Mouse (Mus musculus) C2C12 (cell line): ENCODE results near the gene Fbxl13. TPM values are rescaled to one million over a fixed set of nuclear protein-coding genes. Genes with fewer than 3 reads are reported as not detected.

Experiments used
- H3K27me3 ChIP-seq: one replicate; pipeline ENCODE4 v1.6.1; 2011; ENCODE audit not compliant: control insufficient read depth, insufficient read depth, insufficient read length
- H3K36me3 ChIP-seq: one replicate; pipeline ENCODE4 v1.6.1; 2011; ENCODE audit not compliant: control insufficient read depth, insufficient read depth
- H3K4me3 ChIP-seq: one replicate; pipeline ENCODE4 v1.5.1; 2011; ENCODE audit warnings: mild to moderate bottlenecking, control low read depth; ENCODE audit not compliant: poor library complexity, insufficient read depth, severe bottlenecking
- H3K79me2 ChIP-seq: one replicate; pipeline ENCODE4 v1.6.1; 2011; ENCODE audit not compliant: control insufficient read depth, insufficient read depth
- H3K79me3 ChIP-seq: one replicate; pipeline ENCODE4 v1.6.1; 2011; ENCODE audit warnings: low read depth, control low read depth
- H3ac ChIP-seq: one replicate; pipeline ENCODE3; 2011; ENCODE audit warnings: low read depth; ENCODE audit not compliant: control insufficient read depth, insufficient read length
- CEBPB ChIP-seq: IDR thresholded peaks from one replicate; pipeline ENCODE4 v1.6.1; 2011; ENCODE audit warnings: low read depth, mild to moderate bottlenecking, control low read depth, moderate library complexity
- CTCF ChIP-seq: IDR thresholded peaks from one replicate; pipeline ENCODE4 v1.5.1; 2011; ENCODE audit not compliant: control insufficient read depth, insufficient read depth, insufficient read length
- FOSL1 ChIP-seq: IDR thresholded peaks from one replicate; pipeline ENCODE4 v1.8.0; 2011; ENCODE audit warnings: mild to moderate bottlenecking, low read length; ENCODE audit not compliant: poor library complexity, insufficient read depth, severe bottlenecking
- MAX ChIP-seq: IDR thresholded peaks from one replicate; pipeline ENCODE4 v1.6.1; 2011; ENCODE audit warnings: mild to moderate bottlenecking, control low read depth
- MYOD1 ChIP-seq: IDR thresholded peaks from one replicate; pipeline ENCODE4 v1.6.1; 2011; ENCODE audit warnings: low read depth; ENCODE audit not compliant: control insufficient read depth, insufficient read length
- MYOG ChIP-seq: IDR thresholded peaks from one replicate; pipeline ENCODE4 v1.6.1; 2011; ENCODE audit not compliant: control insufficient read depth, insufficient read length; ENCODE audit errors: extremely low read depth
- USF1 ChIP-seq: IDR thresholded peaks from one replicate; pipeline ENCODE4 v1.6.1; 2011; ENCODE audit warnings: low read depth, mild to moderate bottlenecking, control low read depth, moderate library complexity
- polyA plus RNA-seq: library from polyadenylated mRNA; unstranded; fragments of >200 nt; fragmentation: generic; extraction: Trizol; gene quantifications from one replicate; pipeline ENCODE4 v1.2.1, GENCODE M21; 2012; ENCODE audit warnings: missing spikeins

Gene Fbxl13
- polyA plus RNA-seq, 1 experiment: 0.07 TPM

DNA sequence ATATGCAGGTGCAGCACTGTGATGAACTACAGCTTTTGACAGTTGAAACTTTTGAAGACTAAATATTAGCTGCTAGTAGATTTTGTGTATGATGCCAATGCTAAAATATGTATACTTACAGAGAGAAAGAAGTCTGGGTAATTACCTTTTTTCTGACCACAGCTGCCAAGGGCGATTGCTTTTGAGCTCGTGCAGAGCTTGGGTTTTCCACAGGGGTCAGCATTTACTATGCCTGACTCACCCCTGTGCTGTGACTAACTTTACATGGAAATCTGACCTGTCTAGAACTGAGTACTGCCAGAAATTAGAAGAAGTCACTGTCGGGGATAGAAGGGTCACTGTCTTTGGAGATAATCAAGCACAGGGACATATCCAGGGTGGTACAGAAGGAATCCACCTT lies 153.2 kb downstream of the Fbxl13 start:
- TF ChIP-seq CEBPB: no peak
- TF ChIP-seq MAX: peak; percentile 38
- TF ChIP-seq FOSL1: peak; percentile 81
- TF ChIP-seq MYOD1: peak; percentile 58
- TF ChIP-seq MYOG: no peak

DNA sequence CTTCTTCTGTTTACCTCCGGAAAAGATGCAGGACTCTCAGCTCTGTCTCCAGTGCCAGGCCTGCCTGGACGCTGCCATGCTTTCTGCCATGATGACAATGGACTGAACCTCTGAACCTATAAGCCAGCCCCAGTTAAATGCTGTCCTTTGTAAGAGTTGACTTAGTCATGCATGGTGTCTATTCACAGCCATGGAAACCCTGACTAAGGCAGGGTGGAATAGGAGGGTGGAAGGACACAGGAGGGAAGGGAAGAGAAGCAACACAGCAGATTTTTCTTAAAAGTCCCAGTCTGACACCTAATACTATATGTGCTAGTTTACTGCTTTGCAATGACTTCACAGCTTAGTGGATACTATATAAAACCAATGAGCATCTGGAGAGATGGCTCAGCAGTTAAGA lies 154.0 kb downstream of the Fbxl13 start:
- H3ac ChIP-seq: no peak overlapping the region
- no peaks in the 10 kb centered on the region for H3K36me3 ChIP-seq
- no peak overlapping the region for H3K4me3 ChIP-seq
- H3K27me3 ChIP-seq: no peaks in the 10 kb centered on the region
- H3K79me2 ChIP-seq: no peaks in the 10 kb centered on the region
- no peak for TF ChIP-seq CTCF
- TF ChIP-seq FOSL1: no peak
- no peak for TF ChIP-seq MYOG
- no peak for TF ChIP-seq USF1
- TF ChIP-seq MAX: no peak
- TF ChIP-seq CEBPB: no peak
- TF ChIP-seq MYOD1: no peak
- no peaks in the 10 kb centered on the region for H3K79me3 ChIP-seq

More for the DNA sequence above, 153.2 kb downstream of the Fbxl13 start:
- H3K4me3 ChIP-seq: no peak overlapping the region
- no peak overlapping the region for H3ac ChIP-seq
- H3K79me2 ChIP-seq: no peaks in the 10 kb centered on the region
- no peaks in the 10 kb centered on the region for H3K79me3 ChIP-seq
- no peaks in the 10 kb centered on the region for H3K36me3 ChIP-seq
- H3K27me3 ChIP-seq: no peaks in the 10 kb centered on the region

DNA sequence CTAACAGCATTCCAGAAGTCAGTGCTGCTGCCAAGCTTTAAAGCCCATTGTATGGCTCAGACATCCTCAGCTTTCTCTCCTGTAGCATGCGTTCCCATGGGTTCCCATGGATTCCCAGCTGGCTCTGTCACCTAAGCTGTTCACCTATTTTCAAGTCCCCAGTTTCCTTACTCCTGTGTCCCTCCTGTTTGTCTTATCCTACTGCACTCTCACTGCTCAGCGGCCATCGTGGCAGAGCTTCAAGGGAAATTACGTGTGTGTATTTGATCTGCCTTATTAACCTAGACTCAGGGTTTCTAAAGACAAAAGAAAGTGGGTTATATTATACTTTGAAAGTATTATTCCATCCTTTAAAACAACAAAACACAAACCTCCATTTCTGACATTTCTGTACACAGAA lies 156.3 kb downstream of the Fbxl13 start:
- no peak for TF ChIP-seq MYOD1
- TF ChIP-seq MAX: no peak
- TF ChIP-seq CEBPB: no peak
- TF ChIP-seq FOSL1: no peak
- TF ChIP-seq MYOG: no peak
- TF ChIP-seq USF1: no peak
- no peak for TF ChIP-seq CTCF
- H3K79me2 ChIP-seq: no peaks in the 10 kb centered on the region
- no peaks in the 10 kb centered on the region for H3K79me3 ChIP-seq
- H3ac ChIP-seq: no peak overlapping the region
- H3K4me3 ChIP-seq: no peak overlapping the region
- H3K27me3 ChIP-seq: no peaks in the 10 kb centered on the region
- no peaks in the 10 kb centered on the region for H3K36me3 ChIP-seq

DNA sequence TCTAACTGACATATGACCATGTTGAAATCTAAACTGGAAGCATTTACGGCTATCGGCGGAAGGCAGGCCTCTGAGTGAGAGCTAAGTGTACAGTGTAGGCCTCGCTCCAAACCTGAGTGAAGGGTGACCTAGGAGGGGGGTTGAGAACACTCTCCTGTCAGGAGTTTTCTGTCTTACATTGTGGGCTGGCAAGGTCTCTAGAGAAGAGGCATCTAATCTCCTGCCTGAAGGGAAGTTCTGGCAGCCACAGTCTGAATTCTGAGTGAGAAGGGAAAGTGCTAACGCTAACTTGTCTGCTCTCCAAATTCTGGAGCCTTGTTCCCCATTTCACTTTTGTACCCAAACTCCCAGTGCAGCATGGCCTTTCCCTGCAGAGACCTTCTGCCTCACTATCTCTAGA lies 156.9 kb downstream of the Fbxl13 start:
- no peaks in the 10 kb centered on the region for H3K79me2 ChIP-seq
- no peaks in the 10 kb centered on the region for H3K36me3 ChIP-seq
- H3ac ChIP-seq: no peak overlapping the region
- no peak overlapping the region for H3K4me3 ChIP-seq
- no peaks in the 10 kb centered on the region for H3K79me3 ChIP-seq
- H3K27me3 ChIP-seq: no peaks in the 10 kb centered on the region
- no peak for TF ChIP-seq CEBPB
- TF ChIP-seq MYOD1: no peak
- no peak for TF ChIP-seq FOSL1
- no peak for TF ChIP-seq CTCF

DNA sequence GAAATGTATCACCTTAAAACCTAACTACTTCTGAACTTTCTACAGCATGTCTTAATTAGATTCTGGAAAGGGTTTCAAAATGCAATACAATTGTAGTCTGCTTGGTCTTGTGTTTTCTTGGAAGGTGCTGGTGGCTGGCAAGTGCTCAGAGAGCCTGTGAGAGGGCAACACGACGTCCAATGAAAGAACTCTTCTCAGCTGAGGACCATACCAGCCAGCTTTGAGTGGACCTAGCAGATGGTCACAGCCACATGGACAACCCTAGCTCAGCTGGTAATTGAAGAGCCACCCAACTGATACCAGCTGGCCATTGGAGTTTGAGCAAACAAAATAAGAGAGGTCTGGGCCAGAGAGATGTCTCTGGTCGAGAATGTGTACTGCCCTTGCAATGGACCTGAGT lies 157.7 kb downstream of the Fbxl13 start:
- Histone ChIP-seq H3K79me3 (no peaks in the 10 kb centered on the region), H3ac (no peak overlapping the region), H3K4me3 (no peak overlapping the region), H3K79me2 (no peaks in the 10 kb centered on the region), H3K36me3 (no peaks in the 10 kb centered on the region), H3K27me3 (no peaks in the 10 kb centered on the region)
- TF ChIP-seq USF1 (no peak), MAX (no peak), MYOD1 (no peak), FOSL1 (no peak), MYOG (no peak), CTCF (no peak), CEBPB (no peak)

DNA sequence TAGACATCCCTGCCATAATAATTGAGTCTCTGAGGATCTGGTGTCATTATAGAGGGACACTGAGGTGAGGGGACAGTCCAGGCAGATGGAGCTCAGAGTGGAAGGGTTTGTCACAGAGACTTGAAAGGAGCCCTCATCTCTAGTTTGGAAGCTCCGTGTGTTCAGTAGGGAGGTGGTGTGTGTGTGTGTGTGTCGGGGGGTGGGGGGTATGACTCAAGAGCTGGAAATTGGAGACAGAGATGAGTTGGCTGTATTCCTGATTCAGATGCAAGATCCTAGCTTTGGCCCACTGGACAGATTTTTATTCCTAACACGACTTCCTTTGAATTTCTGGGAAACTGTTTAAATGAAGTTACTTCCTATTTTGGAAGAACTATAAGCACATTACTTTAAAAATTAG lies 158.1 kb downstream of the Fbxl13 start:
- no peaks in the 10 kb centered on the region for H3K36me3 ChIP-seq
- no peaks in the 10 kb centered on the region for H3K79me3 ChIP-seq
- no peaks in the 10 kb centered on the region for H3K79me2 ChIP-seq
- no peak overlapping the region for H3ac ChIP-seq
- peak; percentile 21 for TF ChIP-seq FOSL1
- TF ChIP-seq CEBPB: peak; percentile 19
- no peak for TF ChIP-seq MAX
- no peaks in the 10 kb centered on the region for H3K27me3 ChIP-seq
- H3K4me3 ChIP-seq: no peak overlapping the region
